Mouse (Mus musculus) C2C12 (cell line): ENCODE measurements around the gene Sox1.

Experiments used
- CTCF ChIP-seq: IDR thresholded peaks from one replicate; pipeline ENCODE4 v1.5.1; 2011; ENCODE audit not compliant: control insufficient read depth, insufficient read depth, insufficient read length
- MYOD1 ChIP-seq: IDR thresholded peaks from one replicate; pipeline ENCODE4 v1.6.1; 2011; ENCODE audit warnings: low read depth; ENCODE audit not compliant: control insufficient read depth, insufficient read length

GRCm38 (mm10) chr8:12381111-12381510, 14.0 kb upstream of the Sox1 start:
- TF ChIP-seq CTCF (no peak), MYOD1 (no peak)
